Mouse (Mus musculus): ENCODE measurements around the gene Otx2. TPM values are rescaled to one million over a fixed set of nuclear protein-coding genes. Genes with fewer than 3 reads are reported as not detected.

Otx2 gene
- polyA plus RNA-seq, 1 experiment from 2014 or later = not detected

DNA sequence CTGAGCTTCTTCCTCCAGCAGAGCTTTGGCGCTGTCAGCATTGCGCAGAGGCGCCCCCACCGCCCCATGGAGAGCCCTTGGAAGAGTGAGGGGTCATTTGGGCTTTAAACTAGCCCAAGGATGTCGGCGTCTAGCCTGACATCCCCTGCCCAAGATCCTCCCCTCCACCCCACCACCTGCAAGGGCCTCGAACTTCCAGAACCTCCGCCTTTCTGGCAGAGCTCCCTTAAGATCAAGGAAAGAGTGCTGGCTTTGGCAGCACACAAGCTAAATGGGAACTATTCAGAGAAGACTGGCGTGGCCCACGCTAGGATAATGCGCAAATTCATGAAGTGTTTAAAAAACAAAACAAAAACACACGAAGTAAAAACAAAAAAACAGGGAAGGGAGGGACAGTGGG lies 21.4 kb downstream of the Otx2 start:
- Histone ChIP-seq H3K4me2 (replicated peaks; ENCODE audit: low read depth, low read length) (no peak overlapping the region), H3K4me3 (ENCODE audit: low read depth, low read length) (no peak overlapping the region), H3K36me3 (ENCODE audit: control insufficient read depth, insufficient read depth, low read length) (no peaks in the 10 kb centered on the region), H3K9me3 (ENCODE audit: control insufficient read depth, low read depth, low read length) (no peaks in the 10 kb centered on the region), H3K27me3 (ENCODE audit: control insufficient read depth, insufficient read depth, low read length) (peaks cover 46% of the 10 kb centered on the region), H3K27ac (ENCODE audit: low read length) (no peak overlapping the region), H3K9ac (replicated peaks; ENCODE audit: low read depth, low read length) (no peak overlapping the region), H3K4me1 (ENCODE audit: control insufficient read depth, insufficient read depth, low read length) (0 out of 2 replicates have a peak, but pooled peaks cover 2% of the 10 kb centered on the region)
- 20% methylated on average over 12 of the region's 12 CpGs for WGBS
- ATAC-seq (ENCODE audit: insufficient number of reproducible peaks, insufficient read depth, low FRiP score, low read depth) = no peak

DNA sequence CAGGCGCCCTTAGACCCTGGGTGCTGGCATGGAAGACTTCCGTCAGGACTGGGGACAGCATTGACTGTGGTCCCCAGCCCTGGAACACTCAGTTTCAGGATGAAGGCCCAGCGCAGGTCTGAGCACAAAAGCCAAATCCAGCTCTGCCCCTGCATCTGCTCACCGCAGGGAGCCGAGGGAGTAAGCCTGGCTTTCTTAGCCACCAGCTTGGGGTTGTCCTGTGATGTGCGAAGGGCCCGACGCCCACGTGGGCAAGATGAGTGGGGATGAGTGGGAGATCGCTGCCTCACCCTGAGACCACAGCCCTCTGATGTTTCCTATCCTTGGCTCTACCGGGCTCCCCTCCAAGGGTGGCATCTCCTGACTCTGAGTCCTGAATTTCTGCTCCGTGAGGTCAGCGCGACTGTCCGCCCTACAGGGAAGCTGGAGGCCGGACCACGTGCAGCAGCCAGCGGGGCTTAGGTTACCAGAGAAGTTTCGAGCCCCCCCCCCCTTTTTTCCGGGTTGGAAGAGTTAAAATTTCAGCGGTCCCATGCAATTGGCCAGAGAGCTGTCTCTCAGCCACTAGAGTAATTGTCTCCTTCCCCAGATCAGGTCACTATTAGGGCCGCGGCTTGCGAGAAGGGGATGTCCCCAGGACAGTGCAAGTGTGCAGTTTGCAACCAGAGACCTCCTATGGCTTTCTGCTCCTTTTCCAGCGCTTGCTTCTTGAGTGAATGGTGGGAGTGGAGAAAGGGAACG lies 22.0 kb downstream of the Otx2 start:
- 3% methylated on average over 26 of the region's 26 CpGs for WGBS
- H3K4me3 ChIP-seq (ENCODE audit: low read depth, low read length) = no peak overlapping the region

DNA sequence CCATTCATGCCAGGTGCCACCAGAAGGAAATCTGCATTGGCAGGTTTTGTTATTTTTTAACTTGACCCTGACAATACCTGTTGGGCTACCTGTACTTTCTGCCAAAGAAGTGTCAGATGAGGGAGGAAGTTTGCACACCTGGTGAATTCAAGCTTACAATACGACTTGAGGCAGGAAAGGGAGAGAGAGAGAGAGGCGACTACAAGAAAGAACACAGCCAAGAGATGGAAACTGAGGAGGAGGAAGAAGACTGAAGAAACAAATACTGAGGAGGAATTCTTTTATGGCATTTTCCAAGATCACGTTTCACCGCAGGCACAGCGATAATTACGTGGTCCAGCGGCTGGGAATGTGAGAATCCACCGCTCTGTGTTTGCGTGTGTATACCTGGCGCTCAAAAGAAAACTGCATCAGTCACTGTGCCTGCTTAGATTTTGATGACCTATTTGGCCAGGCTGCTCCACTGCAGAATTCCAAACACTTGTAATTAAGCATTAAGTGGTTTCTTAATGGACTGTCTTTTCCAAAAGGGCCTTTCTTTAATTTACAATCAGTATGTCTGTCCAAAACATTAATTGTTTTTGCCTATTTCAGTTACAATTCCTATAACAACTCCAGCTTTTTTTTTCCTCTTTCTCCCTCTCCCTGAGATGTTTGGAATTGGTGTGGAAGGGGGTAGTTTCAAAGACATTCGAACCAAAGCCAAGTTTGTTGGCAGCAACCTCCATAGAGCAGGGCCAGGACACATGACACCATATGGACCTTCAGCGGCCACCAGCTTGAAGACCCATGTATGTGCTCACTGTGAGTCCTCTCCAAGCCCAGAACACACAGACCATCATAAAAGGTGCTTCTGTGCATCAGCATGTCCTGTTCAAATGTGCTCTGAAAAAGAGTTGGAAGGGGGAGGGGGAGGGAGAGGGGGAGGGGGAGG lies 31.9 kb downstream of the Otx2 start:
- no peaks in the 10 kb centered on the region for H3K27me3 ChIP-seq (ENCODE audit: control insufficient read depth, insufficient read depth, low read length)
- 65% methylated on average over 12 of the region's 12 CpGs for WGBS
- no peaks in the 10 kb centered on the region for H3K36me3 ChIP-seq (ENCODE audit: control insufficient read depth, insufficient read depth, low read length)
- H3K9me3 ChIP-seq (ENCODE audit: control insufficient read depth, low read depth, low read length) = no peaks in the 10 kb centered on the region
- no peak overlapping the region for H3K27ac ChIP-seq (ENCODE audit: low read length)
- H3K4me3 ChIP-seq (ENCODE audit: low read depth, low read length) = no peak overlapping the region
- no peaks in the 10 kb centered on the region for H3K4me1 ChIP-seq (ENCODE audit: control insufficient read depth, insufficient read depth, low read length)
- no peak overlapping the region for H3K4me2 ChIP-seq (replicated peaks; ENCODE audit: low read depth, low read length)
- ATAC-seq (ENCODE audit: insufficient number of reproducible peaks, insufficient read depth, low FRiP score, low read depth) = no peak
- H3K9ac ChIP-seq (replicated peaks; ENCODE audit: low read depth, low read length) = no peak overlapping the region

More for the DNA sequence above, 22.0 kb downstream of the Otx2 start:
- Histone ChIP-seq H3K27ac (ENCODE audit: low read length) (no peak overlapping the region), H3K36me3 (ENCODE audit: control insufficient read depth, insufficient read depth, low read length) (no peaks in the 10 kb centered on the region), H3K9ac (replicated peaks; ENCODE audit: low read depth, low read length) (no peak overlapping the region), H3K4me2 (replicated peaks; ENCODE audit: low read depth, low read length) (no peak overlapping the region), H3K9me3 (ENCODE audit: control insufficient read depth, low read depth, low read length) (no peaks in the 10 kb centered on the region), H3K4me1 (ENCODE audit: control insufficient read depth, insufficient read depth, low read length) (0 out of 2 replicates have a peak, but pooled peaks cover 2% of the 10 kb centered on the region), H3K27me3 (ENCODE audit: control insufficient read depth, insufficient read depth, low read length) (peaks cover 43% of the 10 kb centered on the region)
- ATAC-seq (ENCODE audit: insufficient number of reproducible peaks, insufficient read depth, low FRiP score, low read depth) = no peak

DNA sequence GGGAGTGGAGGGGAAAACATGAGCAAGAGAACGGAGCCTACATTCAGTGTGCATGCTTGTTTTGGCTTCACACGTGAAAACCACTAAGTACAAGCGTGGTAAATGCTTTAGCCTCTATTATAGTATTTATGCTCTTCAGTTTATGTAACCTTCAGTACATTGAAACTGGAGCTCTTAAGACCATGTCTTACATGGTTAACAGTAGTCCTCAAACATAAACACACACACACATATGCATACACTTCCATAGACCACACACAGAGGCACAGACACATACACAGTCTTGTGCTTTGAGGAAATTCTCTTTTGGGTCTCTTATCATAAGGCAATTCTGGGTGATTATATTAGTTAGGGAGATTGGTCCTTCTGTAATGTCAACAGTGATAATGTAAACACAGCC lies 40.5 kb downstream of the Otx2 start:
- no peak overlapping the region for H3K4me3 ChIP-seq (ENCODE audit: low read depth, low read length)
- H3K4me1 ChIP-seq (ENCODE audit: control insufficient read depth, insufficient read depth, low read length) = no peaks in the 10 kb centered on the region
- no peaks in the 10 kb centered on the region for H3K27me3 ChIP-seq (ENCODE audit: control insufficient read depth, insufficient read depth, low read length)
- WGBS = 53% methylated on average over 3 of the region's 3 CpGs
- no peaks in the 10 kb centered on the region for H3K36me3 ChIP-seq (ENCODE audit: control insufficient read depth, insufficient read depth, low read length)
- H3K9ac ChIP-seq (replicated peaks; ENCODE audit: low read depth, low read length) = no peak overlapping the region
- ATAC-seq (ENCODE audit: insufficient number of reproducible peaks, insufficient read depth, low FRiP score, low read depth) = no peak; the same call in 1 of the 2 replicates
- no peak overlapping the region for H3K4me2 ChIP-seq (replicated peaks; ENCODE audit: low read depth, low read length)
- no peaks in the 10 kb centered on the region for H3K9me3 ChIP-seq (ENCODE audit: control insufficient read depth, low read depth, low read length)
- no peak overlapping the region for H3K27ac ChIP-seq (ENCODE audit: low read length)

DNA sequence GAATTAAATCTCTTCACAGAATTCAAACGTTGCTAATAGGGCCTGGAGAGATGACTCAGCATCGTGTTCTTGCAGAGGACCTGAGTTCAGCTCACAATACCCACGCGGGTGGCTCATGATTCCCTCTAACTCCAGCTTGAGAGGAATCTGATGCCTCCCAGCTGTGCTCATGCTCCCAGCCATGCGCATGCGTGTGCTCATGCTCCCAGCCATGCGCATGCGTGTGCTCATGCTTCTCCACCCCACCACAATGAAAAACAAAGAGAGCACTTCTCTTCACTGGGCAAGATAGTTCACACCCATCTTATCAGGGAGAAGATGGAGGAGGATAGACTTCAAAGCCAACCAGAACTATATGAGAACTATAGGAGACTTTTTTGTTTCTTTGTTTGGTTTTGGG lies 41.3 kb downstream of the Otx2 start:
- no peaks in the 10 kb centered on the region for H3K9me3 ChIP-seq (ENCODE audit: control insufficient read depth, low read depth, low read length)
- no peak overlapping the region for H3K9ac ChIP-seq (replicated peaks; ENCODE audit: low read depth, low read length)
- no peaks in the 10 kb centered on the region for H3K4me1 ChIP-seq (ENCODE audit: control insufficient read depth, insufficient read depth, low read length)
- no peaks in the 10 kb centered on the region for H3K36me3 ChIP-seq (ENCODE audit: control insufficient read depth, insufficient read depth, low read length)
- 77% methylated on average over 8 of the region's 8 CpGs for WGBS
- no peak overlapping the region for H3K4me3 ChIP-seq (ENCODE audit: low read depth, low read length)
- H3K27me3 ChIP-seq (ENCODE audit: control insufficient read depth, insufficient read depth, low read length) = no peaks in the 10 kb centered on the region
- H3K4me2 ChIP-seq (replicated peaks; ENCODE audit: low read depth, low read length) = no peak overlapping the region
- ATAC-seq (ENCODE audit: insufficient number of reproducible peaks, insufficient read depth, low FRiP score, low read depth) = no peak
- H3K27ac ChIP-seq (ENCODE audit: low read length) = no peak overlapping the region

DNA sequence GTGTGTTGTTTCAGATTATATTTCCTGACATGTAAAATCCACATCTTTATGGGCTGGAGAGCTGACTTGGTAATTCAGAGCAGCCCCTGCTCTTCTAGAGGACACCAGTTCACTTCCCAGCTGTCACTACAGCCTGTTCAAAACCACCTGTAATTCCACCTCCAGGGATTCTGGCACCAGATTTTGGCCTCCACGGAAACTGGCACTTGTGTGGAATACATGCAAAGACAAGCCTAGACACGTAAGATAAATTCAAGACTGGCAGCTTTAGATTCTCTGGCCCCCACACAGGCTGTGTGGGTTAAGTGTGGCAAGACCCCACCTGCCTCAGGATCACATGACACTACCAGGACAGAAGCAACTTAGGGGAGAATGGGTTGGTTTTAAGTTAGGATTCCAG lies 42.1 kb downstream of the Otx2 start:
- Histone ChIP-seq H3K9me3 (ENCODE audit: control insufficient read depth, low read depth, low read length) (no peaks in the 10 kb centered on the region), H3K4me3 (ENCODE audit: low read depth, low read length) (no peak overlapping the region), H3K4me2 (replicated peaks; ENCODE audit: low read depth, low read length) (no peak overlapping the region), H3K4me1 (ENCODE audit: control insufficient read depth, insufficient read depth, low read length) (no peaks in the 10 kb centered on the region), H3K36me3 (ENCODE audit: control insufficient read depth, insufficient read depth, low read length) (no peaks in the 10 kb centered on the region), H3K9ac (replicated peaks; ENCODE audit: low read depth, low read length) (no peak overlapping the region), H3K27me3 (ENCODE audit: control insufficient read depth, insufficient read depth, low read length) (no peaks in the 10 kb centered on the region), H3K27ac (ENCODE audit: low read length) (no peak overlapping the region)
- ATAC-seq (ENCODE audit: insufficient number of reproducible peaks, insufficient read depth, low FRiP score, low read depth) = no peak
- WGBS = 83% methylated on average over 2 of the region's 2 CpGs

DNA sequence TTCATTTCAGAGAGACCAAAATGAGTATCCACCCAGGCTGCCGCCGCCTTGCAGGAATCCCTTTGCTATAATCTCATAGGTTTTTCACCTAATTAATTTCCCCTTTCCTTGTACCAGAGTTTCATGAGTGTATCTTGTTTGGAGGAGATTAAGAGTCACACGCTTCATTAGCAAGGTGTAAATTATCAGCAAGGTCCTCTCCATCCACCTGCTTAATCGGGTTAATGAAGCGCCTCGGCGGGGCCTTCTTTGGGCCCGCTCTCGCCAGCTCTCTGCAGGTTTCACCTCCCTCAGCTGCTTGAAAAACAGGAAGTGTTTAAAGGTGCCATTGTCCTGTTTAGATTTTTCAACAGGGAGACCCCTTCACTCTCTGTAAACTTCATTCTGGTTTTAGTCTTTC lies 44.2 kb downstream of the Otx2 start:
- H3K27ac ChIP-seq (ENCODE audit: low read length) = no peak overlapping the region
- H3K4me2 ChIP-seq (replicated peaks; ENCODE audit: low read depth, low read length) = no peak overlapping the region
- ATAC-seq (ENCODE audit: insufficient number of reproducible peaks, insufficient read depth, low FRiP score, low read depth) = no peak
- H3K27me3 ChIP-seq (ENCODE audit: control insufficient read depth, insufficient read depth, low read length) = no peaks in the 10 kb centered on the region
- no peak overlapping the region for H3K9ac ChIP-seq (replicated peaks; ENCODE audit: low read depth, low read length)
- H3K9me3 ChIP-seq (ENCODE audit: control insufficient read depth, low read depth, low read length) = no peaks in the 10 kb centered on the region
- no peaks in the 10 kb centered on the region for H3K36me3 ChIP-seq (ENCODE audit: control insufficient read depth, insufficient read depth, low read length)
- no peak overlapping the region for H3K4me3 ChIP-seq (ENCODE audit: low read depth, low read length)
- no peaks in the 10 kb centered on the region for H3K4me1 ChIP-seq (ENCODE audit: control insufficient read depth, insufficient read depth, low read length)
- 88% methylated on average over 9 of the region's 9 CpGs for WGBS

DNA sequence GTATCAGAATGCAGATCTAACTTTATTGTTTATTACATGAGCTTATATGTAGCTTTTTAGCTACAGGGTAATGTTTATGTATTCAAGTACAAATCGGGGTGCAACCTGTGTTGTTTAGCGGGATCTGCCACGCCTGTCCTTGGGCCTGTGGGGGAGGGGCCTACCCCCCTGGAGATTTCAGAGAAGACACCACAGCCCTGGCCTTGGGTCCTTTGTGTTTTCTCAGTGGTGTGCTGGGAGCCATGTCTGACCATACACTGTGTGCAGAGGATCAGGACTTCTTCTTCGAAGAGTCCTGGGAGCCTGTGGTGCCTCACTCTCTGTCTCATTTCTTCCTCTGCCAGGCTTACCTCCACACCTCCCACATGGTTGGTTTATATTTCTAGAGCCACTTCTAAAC lies 47.3 kb downstream of the Otx2 start:
- Histone ChIP-seq H3K36me3 (ENCODE audit: control insufficient read depth, insufficient read depth, low read length) (no peaks in the 10 kb centered on the region), H3K27me3 (ENCODE audit: control insufficient read depth, insufficient read depth, low read length) (no peaks in the 10 kb centered on the region), H3K27ac (ENCODE audit: low read length) (no peak overlapping the region), H3K4me2 (replicated peaks; ENCODE audit: low read depth, low read length) (no peak overlapping the region), H3K4me3 (ENCODE audit: low read depth, low read length) (no peak overlapping the region), H3K4me1 (ENCODE audit: control insufficient read depth, insufficient read depth, low read length) (no peaks in the 10 kb centered on the region), H3K9ac (replicated peaks; ENCODE audit: low read depth, low read length) (no peak overlapping the region), H3K9me3 (ENCODE audit: control insufficient read depth, low read depth, low read length) (no peaks in the 10 kb centered on the region)
- WGBS = 74% methylated on average over 4 of the region's 4 CpGs
- no peak for ATAC-seq (ENCODE audit: insufficient number of reproducible peaks, insufficient read depth, low FRiP score, low read depth)

All from stomach, embryonic 14.5 days (tissue).